Mouse (Mus musculus): ENCODE measurements around the gene Sdhaf3.

DNA sequence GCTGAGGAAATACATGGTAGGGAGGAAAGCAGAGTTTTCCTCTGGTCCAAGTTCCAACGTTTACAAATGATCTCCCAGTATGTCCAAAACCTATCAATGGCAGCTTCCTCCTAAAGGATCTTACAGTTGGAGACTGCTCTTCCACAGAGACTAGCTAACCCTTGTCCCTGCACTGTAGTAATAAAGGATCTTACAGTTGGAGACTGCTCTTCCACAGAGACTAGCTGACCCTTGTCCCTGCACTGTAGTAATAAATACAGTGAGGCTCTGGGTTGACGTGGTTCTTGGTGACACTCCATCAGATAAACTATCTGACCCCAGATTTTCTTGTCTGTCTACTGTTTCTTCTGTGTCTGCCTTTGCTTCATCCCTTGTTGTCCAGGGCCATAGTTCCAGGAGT lies 15.0 kb upstream of the Sdhaf3 start:
- TF ChIP-seq POLR2A (IDR thresholded peaks at IDR 0.05; ENCODE audit: low read depth, low read length) (no peak), CTCF (IDR thresholded peaks at IDR 0.05; ENCODE audit: extremely low read depth, insufficient read depth, insufficient read length, insufficient replicate concordance) (no peak)
